Mouse (Mus musculus): ENCODE data around the gene Myo1c.

GRCm38 (mm10) chr11:75614769-75615168 lies 35.5 kb upstream of the Myo1c start:
- no peak for TF ChIP-seq POLR2A (IDR thresholded peaks at IDR 0.05; ENCODE audit: low read depth, low read length)
- no peak for TF ChIP-seq CTCF (IDR thresholded peaks at IDR 0.05; ENCODE audit: extremely low read depth, insufficient read depth, insufficient read length, insufficient replicate concordance)

Measured in spleen, adult 2 months (tissue).